Mouse (Mus musculus): ENCODE results near the gene Tnni1. TPM values are rescaled to one million over a fixed set of nuclear protein-coding genes. Genes with fewer than 3 reads are reported as not detected.

Tnni1 gene
- polyA plus RNA-seq, 1 experiment from 2014 or later: 3.2 TPM

DNA sequence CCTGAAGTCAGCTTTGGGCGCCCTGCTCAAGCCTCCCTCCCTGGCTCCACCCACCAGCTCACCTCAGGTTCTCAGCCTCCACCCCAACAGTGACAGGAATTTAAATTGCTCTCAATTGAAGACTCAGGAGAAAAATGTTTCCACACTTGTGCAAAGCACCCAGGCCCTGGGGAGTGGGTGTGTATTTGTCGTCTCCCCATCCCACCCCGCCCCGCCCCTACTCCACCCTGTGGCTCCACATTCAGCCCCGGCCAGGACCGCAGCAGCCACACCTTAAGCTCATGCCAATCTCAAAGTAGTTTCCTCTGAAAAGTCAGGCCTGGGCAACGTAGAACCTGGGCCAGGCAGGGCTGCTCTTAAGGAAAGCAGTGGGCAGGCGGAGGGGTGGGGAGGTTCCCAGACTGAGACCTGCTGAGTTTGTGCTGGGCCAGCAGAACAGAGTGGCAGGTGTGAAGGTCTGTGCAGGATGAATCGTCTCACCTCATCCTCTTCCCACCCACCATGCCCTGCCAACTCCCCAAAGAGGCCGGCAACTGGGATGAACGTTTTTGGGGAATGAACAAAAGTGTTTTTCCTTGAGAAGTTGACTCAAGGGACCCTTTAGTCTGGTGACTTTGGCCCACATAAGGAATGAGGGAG, 78.0 kb downstream of the Tnni1 start:
- no peaks in the 10 kb centered on the region for H3K36me3 ChIP-seq (ENCODE audit: control insufficient read depth, insufficient read depth, low read length)
- H3K4me3 ChIP-seq (ENCODE audit: low read depth, low read length): no peak overlapping the region
- H3K27ac ChIP-seq (ENCODE audit: low read length): no peak overlapping the region
- ATAC-seq (ENCODE audit: insufficient number of reproducible peaks, insufficient read depth, low FRiP score, low read depth): 0 out of 2 replicates have a peak, but pooled peaks have one; percentile 24
- no peak overlapping the region for H3K9ac ChIP-seq (replicated peaks; ENCODE audit: low read depth, low read length)
- no peaks in the 10 kb centered on the region for H3K4me1 ChIP-seq (ENCODE audit: control insufficient read depth, insufficient read depth, low read length)
- WGBS: 49% methylated on average over 11 of the region's 11 CpGs
- H3K4me2 ChIP-seq (replicated peaks; ENCODE audit: low read depth, low read length): no peak overlapping the region
- no peaks in the 10 kb centered on the region for H3K9me3 ChIP-seq (ENCODE audit: control insufficient read depth, low read depth, low read length)
- H3K27me3 ChIP-seq (ENCODE audit: control insufficient read depth, insufficient read depth, low read length): no peaks in the 10 kb centered on the region

DNA sequence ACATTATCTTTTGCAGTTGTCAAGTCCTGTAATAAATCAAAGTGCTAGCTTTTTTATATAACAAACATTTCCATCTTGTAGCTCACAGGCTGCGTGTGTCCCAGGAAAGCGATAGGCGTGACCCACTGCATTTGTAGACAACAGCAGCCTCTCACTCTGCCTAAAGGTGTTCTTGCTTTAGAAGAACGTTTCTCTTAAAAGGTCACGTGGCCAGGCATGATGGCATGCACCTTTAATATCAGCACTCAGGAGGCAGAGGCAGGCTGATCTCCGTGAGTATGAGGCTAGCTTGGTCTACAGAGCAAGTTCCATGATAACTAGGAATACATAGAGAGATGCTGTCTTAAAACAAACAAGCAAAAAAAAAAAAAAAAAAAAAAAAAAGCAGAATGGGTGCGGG, 79.3 kb downstream of the Tnni1 start:
- Histone ChIP-seq H3K36me3 (ENCODE audit: control insufficient read depth, insufficient read depth, low read length) (no peaks in the 10 kb centered on the region), H3K4me3 (ENCODE audit: low read depth, low read length) (no peak overlapping the region), H3K4me2 (replicated peaks; ENCODE audit: low read depth, low read length) (no peak overlapping the region), H3K27ac (ENCODE audit: low read length) (no peak overlapping the region), H3K4me1 (ENCODE audit: control insufficient read depth, insufficient read depth, low read length) (no peaks in the 10 kb centered on the region), H3K27me3 (ENCODE audit: control insufficient read depth, insufficient read depth, low read length) (no peaks in the 10 kb centered on the region), H3K9ac (replicated peaks; ENCODE audit: low read depth, low read length) (no peak overlapping the region), H3K9me3 (ENCODE audit: control insufficient read depth, low read depth, low read length) (no peaks in the 10 kb centered on the region)
- no peak for ATAC-seq (ENCODE audit: insufficient number of reproducible peaks, insufficient read depth, low FRiP score, low read depth)
- WGBS: 84% methylated on average over 7 of the region's 7 CpGs

Other genes with a start within 250 kb of the Tnni1 start
- gene Nav1, start 172.1 kb upstream of the Tnni1 start, polyA plus RNA-seq (2014; fragmentation: Nextera tagmentation; extraction: Ambion mirVana): 25.6 and 25.8 TPM in 2 replicates
- gene Csrp1, start 59.4 kb upstream of the Tnni1 start, polyA plus RNA-seq (2014; fragmentation: Nextera tagmentation; extraction: Ambion mirVana): 232 and 265 TPM in 2 replicates
- 82.1 and 86.8 TPM in 2 replicates for gene Phlda3, start 13.3 kb upstream of the Tnni1 start, polyA plus RNA-seq (2014; fragmentation: Nextera tagmentation; extraction: Ambion mirVana)
- 58.2 and 60.5 TPM in 2 replicates for gene Lad1, start 39.2 kb downstream of the Tnni1 start, polyA plus RNA-seq (2014; fragmentation: Nextera tagmentation; extraction: Ambion mirVana)
- gene Tnnt2, start 56.9 kb downstream of the Tnni1 start, polyA plus RNA-seq (2014; fragmentation: Nextera tagmentation; extraction: Ambion mirVana): 10.4 and 14.6 TPM in 2 replicates
- 5.7 and 7.5 TPM in 2 replicates for gene Pkp1, start 139.8 kb downstream of the Tnni1 start, polyA plus RNA-seq (2014; fragmentation: Nextera tagmentation; extraction: Ambion mirVana)
- 0.13 and 0.19 TPM in 2 replicates for gene Igfn1, start 226.9 kb downstream of the Tnni1 start, polyA plus RNA-seq (2014; fragmentation: Nextera tagmentation; extraction: Ambion mirVana)
- gene Tmem9, start 228.7 kb downstream of the Tnni1 start, polyA plus RNA-seq (2014; fragmentation: Nextera tagmentation; extraction: Ambion mirVana): 127 and 136 TPM in 2 replicates